Mouse (Mus musculus): ENCODE data around the gene Cd47. TPM values are rescaled to one million over a fixed set of nuclear protein-coding genes. Genes with fewer than 3 reads are reported as not detected.

Cd47 gene
- polyA plus RNA-seq, 1 experiment from 2014 or later, result 80.5 TPM

DNA sequence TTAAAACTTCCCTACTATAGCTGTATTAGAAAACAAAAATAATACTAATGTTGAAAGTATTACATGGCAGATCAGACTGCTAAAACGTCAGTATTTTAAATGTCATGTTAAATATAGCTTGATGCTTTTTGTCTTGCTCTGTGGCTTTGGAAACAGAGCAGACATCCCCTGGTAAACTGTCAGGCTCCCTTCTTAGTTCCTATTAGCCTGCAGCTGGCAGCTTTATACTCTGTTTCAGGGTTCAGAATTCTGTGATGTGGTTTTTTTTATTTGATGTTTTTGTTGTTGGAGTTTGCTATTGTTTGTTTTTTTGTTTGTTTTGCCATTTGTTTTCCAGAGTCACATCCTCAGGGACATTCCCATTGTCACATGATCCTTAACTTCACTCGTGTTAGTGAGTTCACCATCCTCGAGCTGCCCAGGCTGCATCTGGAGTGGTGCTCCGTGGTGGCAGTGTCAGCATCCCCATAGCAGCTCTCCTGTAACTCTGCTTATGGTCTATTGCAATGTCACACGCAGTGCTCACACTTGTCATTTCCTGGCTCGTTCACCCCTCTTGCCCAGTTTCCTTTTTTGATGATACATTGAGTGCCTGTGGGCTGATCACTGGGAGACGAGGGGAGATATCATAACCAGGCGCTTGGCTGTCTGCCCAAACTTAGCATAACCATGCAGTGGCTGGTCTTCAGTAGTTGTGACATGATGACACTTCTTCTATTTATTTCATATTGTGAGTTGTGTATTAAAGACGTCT lies 87.7 kb downstream of the Cd47 start:
- peaks cover 6% of the 10 kb centered on the region; the same call in 1 of the 2 replicates for H3K36me3 ChIP-seq
- H3K4me1 ChIP-seq, result no peaks in the 10 kb centered on the region
- ATAC-seq (ENCODE audit: low FRiP score, low read depth), result no peak
- no peaks in the 10 kb centered on the region for H3K9me3 ChIP-seq
- no peak overlapping the region for H3K4me3 ChIP-seq
- 83% methylated on average over 9 of the region's 9 CpGs for WGBS
- H3K27me3 ChIP-seq (replicated peaks), result no peaks in the 10 kb centered on the region
- no peak overlapping the region for H3K9ac ChIP-seq
- no peak overlapping the region for H3K27ac ChIP-seq
- no peak overlapping the region for H3K4me2 ChIP-seq (replicated peaks)

DNA sequence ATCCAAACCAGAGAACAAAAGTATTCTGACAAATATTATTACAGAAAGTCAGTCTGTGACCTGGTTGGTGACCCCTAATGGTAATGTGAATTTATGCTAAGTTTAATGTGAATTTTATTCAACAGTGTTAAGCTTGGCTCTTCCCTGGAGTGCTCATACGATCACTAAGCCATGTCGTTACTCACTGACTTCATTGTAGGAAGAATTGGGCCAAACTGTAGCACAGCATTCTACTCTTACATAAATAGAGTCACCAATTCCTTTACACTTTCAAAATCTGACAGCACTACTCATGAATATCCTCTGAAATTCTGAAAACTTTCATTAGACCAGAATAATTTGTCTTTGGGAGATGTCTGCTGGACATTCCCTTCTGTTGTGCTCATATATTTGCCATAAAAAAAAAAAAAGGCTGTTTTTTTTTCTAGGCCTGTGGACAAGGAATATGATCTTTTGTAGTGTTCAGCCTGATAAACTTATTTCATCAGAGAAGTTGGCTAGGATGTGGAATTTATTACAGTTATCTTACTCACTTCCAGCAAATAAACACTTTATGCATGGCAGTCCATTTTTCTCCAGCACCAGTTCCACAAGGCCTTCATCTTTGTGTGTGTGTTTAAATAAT lies 88.8 kb downstream of the Cd47 start:
- H3K9me3 ChIP-seq, result no peaks in the 10 kb centered on the region
- peaks cover 6% of the 10 kb centered on the region; the same call in 1 of the 2 replicates for H3K36me3 ChIP-seq
- H3K4me2 ChIP-seq (replicated peaks), result no peak overlapping the region
- ATAC-seq (ENCODE audit: low FRiP score, low read depth), result no peak
- WGBS, result 67% methylated on average over 2 of the region's 2 CpGs
- no peak overlapping the region for H3K9ac ChIP-seq
- no peaks in the 10 kb centered on the region for H3K4me1 ChIP-seq
- no peaks in the 10 kb centered on the region for H3K27me3 ChIP-seq (replicated peaks)
- no peak overlapping the region for H3K4me3 ChIP-seq
- H3K27ac ChIP-seq, result no peak overlapping the region

DNA sequence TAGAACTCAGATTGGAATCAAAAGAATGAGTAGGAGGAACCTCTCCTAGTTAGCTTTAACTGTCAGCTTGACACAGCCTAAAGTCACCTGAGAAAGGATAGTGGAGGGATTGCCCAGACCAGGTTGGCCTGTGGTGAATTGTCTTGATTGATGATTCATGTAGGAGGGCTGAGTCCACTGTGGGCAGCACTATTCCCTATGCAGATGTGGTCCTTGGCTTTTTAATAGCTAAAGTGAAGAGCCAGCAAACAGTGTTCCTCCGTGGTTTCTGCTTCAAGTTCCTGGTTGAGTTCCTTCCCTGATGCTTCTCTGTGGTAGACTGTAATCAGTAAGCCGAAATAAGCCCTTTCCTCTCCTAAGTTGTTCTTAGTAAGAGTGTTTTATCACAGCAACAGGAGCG lies 91.9 kb downstream of the Cd47 start:
- H3K4me3 ChIP-seq, result no peak overlapping the region
- H3K4me2 ChIP-seq (replicated peaks), result no peak overlapping the region
- H3K27ac ChIP-seq, result no peak overlapping the region
- no peak for ATAC-seq (ENCODE audit: low FRiP score, low read depth)
- no peak overlapping the region for H3K9ac ChIP-seq
- H3K9me3 ChIP-seq, result no peaks in the 10 kb centered on the region
- 98% methylated on average over 3 of the region's 3 CpGs for WGBS
- no peaks in the 10 kb centered on the region for H3K36me3 ChIP-seq
- no peaks in the 10 kb centered on the region for H3K27me3 ChIP-seq (replicated peaks)
- H3K4me1 ChIP-seq, result no peaks in the 10 kb centered on the region

- no peaks in the 10 kb centered on the region for H3K9me3 ChIP-seq
- no peaks in the 10 kb centered on the region for H3K36me3 ChIP-seq
- H3K4me1 ChIP-seq, result no peaks in the 10 kb centered on the region
- H3K4me2 ChIP-seq (replicated peaks), result no peak overlapping the region
- H3K9ac ChIP-seq, result no peak overlapping the region
- H3K27me3 ChIP-seq (replicated peaks), result no peaks in the 10 kb centered on the region
- no peak for ATAC-seq (ENCODE audit: low FRiP score, low read depth)
- no peak overlapping the region for H3K27ac ChIP-seq
- WGBS, result 75% methylated on average over 2 of the region's 2 CpGs
- no peak overlapping the region for H3K4me3 ChIP-seq
Measured at GRCm38 (mm10) chr16:49892945-49893344, 92.6 kb downstream of the Cd47 start.

- no peak overlapping the region for H3K4me3 ChIP-seq
- H3K27me3 ChIP-seq (replicated peaks), result no peaks in the 10 kb centered on the region
- 75% methylated on average over 4 of the region's 4 CpGs for WGBS
- no peak overlapping the region for H3K4me2 ChIP-seq (replicated peaks)
- no peaks in the 10 kb centered on the region for H3K4me1 ChIP-seq
- H3K9ac ChIP-seq, result no peak overlapping the region
- no peak overlapping the region for H3K27ac ChIP-seq
- no peak for ATAC-seq (ENCODE audit: low FRiP score, low read depth)
- H3K36me3 ChIP-seq, result peaks cover 4% of the 10 kb centered on the region
- no peaks in the 10 kb centered on the region for H3K9me3 ChIP-seq
Measured at GRCm38 (mm10) chr16:49894624-49895023, 94.3 kb downstream of the Cd47 start.

DNA sequence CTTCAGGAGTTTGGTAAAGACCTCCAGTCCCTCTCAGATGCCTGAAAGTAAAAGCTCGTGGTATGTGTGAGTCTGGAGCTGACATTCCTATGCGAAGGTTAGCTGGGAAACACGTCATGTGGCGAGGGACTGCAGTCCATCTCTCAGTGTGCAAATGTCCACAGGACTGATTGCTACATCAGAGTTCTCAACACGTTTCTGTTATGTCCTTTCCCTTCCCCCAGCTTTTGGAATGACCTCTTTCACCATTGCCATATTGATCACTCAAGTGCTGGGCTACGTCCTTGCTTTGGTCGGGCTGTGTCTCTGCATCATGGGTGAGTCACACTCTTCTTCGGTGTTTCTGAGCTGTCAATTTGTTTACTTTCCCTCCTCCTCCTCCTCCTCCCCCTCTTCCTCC lies 95.8 kb downstream of the Cd47 start:
- WGBS, result 83% methylated on average over 8 of the region's 8 CpGs
- Histone ChIP-seq H3K27me3 (replicated peaks) (no peaks in the 10 kb centered on the region), H3K36me3 (peaks cover 4% of the 10 kb centered on the region), H3K4me3 (no peak overlapping the region), H3K9me3 (no peaks in the 10 kb centered on the region), H3K9ac (no peak overlapping the region), H3K4me1 (no peaks in the 10 kb centered on the region), H3K4me2 (replicated peaks) (no peak overlapping the region), H3K27ac (no peak overlapping the region)
- ATAC-seq (ENCODE audit: low FRiP score, low read depth), result no peak

GRCm38 (mm10) chr16:49901395-49901794 lies 101.1 kb downstream of the Cd47 start:
- H3K4me2 ChIP-seq (replicated peaks), result no peak overlapping the region
- no peak overlapping the region for H3K27ac ChIP-seq
- H3K27me3 ChIP-seq (replicated peaks), result no peaks in the 10 kb centered on the region
- peaks cover 7% of the 10 kb centered on the region for H3K36me3 ChIP-seq
- H3K9ac ChIP-seq, result no peak overlapping the region
- H3K9me3 ChIP-seq, result no peaks in the 10 kb centered on the region
- no peak overlapping the region for H3K4me3 ChIP-seq
- no peaks in the 10 kb centered on the region for H3K4me1 ChIP-seq
- no peak for ATAC-seq (ENCODE audit: low FRiP score, low read depth)

GRCm38 (mm10) chr16:49902083-49902482 lies 101.8 kb downstream of the Cd47 start:
- Histone ChIP-seq H3K9me3 (no peaks in the 10 kb centered on the region), H3K27me3 (replicated peaks) (no peaks in the 10 kb centered on the region), H3K9ac (no peak overlapping the region), H3K4me3 (no peak overlapping the region), H3K4me2 (replicated peaks) (no peak overlapping the region), H3K27ac (no peak overlapping the region), H3K4me1 (no peaks in the 10 kb centered on the region), H3K36me3 (peaks cover 7% of the 10 kb centered on the region)
- ATAC-seq (ENCODE audit: low FRiP score, low read depth), result no peak
- 95% methylated on average over 5 of the region's 5 CpGs for WGBS

DNA sequence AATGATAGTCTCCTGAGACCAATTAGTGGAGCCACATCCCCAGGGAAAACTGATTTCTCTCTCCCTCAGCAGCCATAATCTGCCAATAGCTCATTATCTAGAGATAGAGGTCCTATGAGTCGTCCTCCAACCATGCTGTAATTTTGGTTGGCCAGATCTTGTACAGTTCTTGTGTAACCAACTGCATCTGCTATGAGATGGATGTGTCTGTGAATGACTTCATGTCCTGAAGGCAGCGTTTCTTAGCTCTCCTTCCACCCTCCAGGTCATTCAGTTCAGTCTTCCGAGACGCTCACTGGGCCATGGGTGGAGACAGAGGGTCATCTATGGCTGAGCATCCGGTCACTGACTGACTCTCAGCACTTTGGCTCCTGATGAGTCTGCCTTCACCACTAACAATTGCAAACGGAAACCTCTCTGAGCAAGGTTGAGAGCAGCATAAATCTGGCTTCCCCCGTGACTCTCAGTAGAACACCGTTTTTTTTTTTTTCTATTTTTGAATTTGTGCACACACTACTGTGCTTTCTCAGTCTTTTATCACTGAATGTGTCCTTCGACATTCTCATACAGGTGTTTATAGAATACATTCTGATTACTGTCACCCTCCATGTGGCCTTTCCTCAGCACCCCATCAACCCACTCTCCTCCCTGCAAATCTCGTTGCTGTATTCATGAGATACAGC lies 104.1 kb downstream of the Cd47 start:
- Histone ChIP-seq H3K36me3 (peaks cover 5% of the 10 kb centered on the region), H3K9me3 (no peaks in the 10 kb centered on the region), H3K4me1 (no peaks in the 10 kb centered on the region), H3K27me3 (replicated peaks) (no peaks in the 10 kb centered on the region), H3K9ac (no peak overlapping the region), H3K27ac (no peak overlapping the region), H3K4me3 (no peak overlapping the region), H3K4me2 (replicated peaks) (no peak overlapping the region)
- no peak for ATAC-seq (ENCODE audit: low FRiP score, low read depth)
- 87% methylated on average over 10 of the region's 10 CpGs for WGBS

GRCm38 (mm10) chr16:49905041-49905440 lies 104.7 kb downstream of the Cd47 start:
- no peak overlapping the region for H3K4me2 ChIP-seq (replicated peaks)
- WGBS, result 82% methylated on average over 3 of the region's 3 CpGs

GRCm38 (mm10) chr16:49905601-49906001 lies 105.3 kb downstream of the Cd47 start:
- no peak overlapping the region for H3K4me2 ChIP-seq (replicated peaks)
- no peak overlapping the region for H3K9ac ChIP-seq
- no peaks in the 10 kb centered on the region for H3K9me3 ChIP-seq
- H3K4me1 ChIP-seq, result no peaks in the 10 kb centered on the region
- H3K27ac ChIP-seq, result no peak overlapping the region
- 64% methylated on average over 8 of the region's 8 CpGs for WGBS
- H3K4me3 ChIP-seq, result no peak overlapping the region
- ATAC-seq (ENCODE audit: low FRiP score, low read depth), result no peak
- H3K27me3 ChIP-seq (replicated peaks), result no peaks in the 10 kb centered on the region
- H3K36me3 ChIP-seq, result peaks cover 3% of the 10 kb centered on the region; the same call in 1 of the 2 replicates

More at GRCm38 (mm10) chr16:49905041-49905440, 104.7 kb downstream of the Cd47 start:
- Histone ChIP-seq H3K4me1 (no peaks in the 10 kb centered on the region), H3K9ac (no peak overlapping the region), H3K36me3 (peaks cover 3% of the 10 kb centered on the region; the same call in 1 of the 2 replicates), H3K27me3 (replicated peaks) (no peaks in the 10 kb centered on the region), H3K4me3 (no peak overlapping the region), H3K9me3 (no peaks in the 10 kb centered on the region), H3K27ac (no peak overlapping the region)
- no peak for ATAC-seq (ENCODE audit: low FRiP score, low read depth)

DNA sequence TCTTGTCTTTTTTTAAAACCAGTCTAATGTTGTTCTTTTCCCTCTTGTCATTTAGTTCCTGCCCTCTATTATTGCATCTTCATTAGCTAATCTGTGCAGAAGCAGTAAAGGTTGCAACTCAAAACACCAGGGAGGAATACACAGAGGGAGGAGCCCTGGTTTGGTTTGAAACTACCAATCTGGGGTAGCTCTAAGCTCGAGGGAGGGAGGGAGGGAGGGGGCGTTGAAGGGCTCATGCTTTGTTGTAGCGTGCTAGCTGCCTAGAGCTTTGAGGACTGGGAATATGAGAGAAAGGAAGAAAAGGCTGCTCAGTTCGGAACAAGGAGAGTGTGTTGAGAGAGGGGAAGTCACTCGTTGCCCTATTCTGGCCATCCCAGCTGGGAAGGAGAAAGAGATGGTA lies 105.7 kb downstream of the Cd47 start:
- ATAC-seq (ENCODE audit: low FRiP score, low read depth), result no peak
- no peak overlapping the region for H3K4me2 ChIP-seq (replicated peaks)
- H3K9me3 ChIP-seq, result no peaks in the 10 kb centered on the region
- H3K4me1 ChIP-seq, result no peaks in the 10 kb centered on the region
- H3K9ac ChIP-seq, result no peak overlapping the region
- H3K27ac ChIP-seq, result no peak overlapping the region
- WGBS, result 36% methylated on average over 5 of the region's 5 CpGs
- no peak overlapping the region for H3K4me3 ChIP-seq
- peaks cover 3% of the 10 kb centered on the region; the same call in 1 of the 2 replicates for H3K36me3 ChIP-seq
- no peaks in the 10 kb centered on the region for H3K27me3 ChIP-seq (replicated peaks)

Measured in neural tube, embryonic 12.5 days (tissue).